Comparison of ENCODE assay signal across 10 mouse cellular contexts in genomic region chr7:118402576-118403022, GRCm38 (mm10). TPM values are rescaled to one million over a fixed set of nuclear protein-coding genes. Genes with fewer than 3 reads are reported as not detected.
DNase-seq lines count a peak whose midpoint lies in the region; ATAC-seq lines count a peak whose summit lies in the region.
"Had no signal": no experiment of that assay in that cellular context is flagged by ENCODE, and none has a peak within 500 bp of the region (broad histone marks: within the 10 kb centered on the region; RNA-seq: fewer than 3 reads in every experiment).

No protein-coding gene starts in this region.

- 61% methylated on average over 3 of the region's 3 CpGs for WGBS in hindbrain, embryonic 15.5 days
- WGBS in neural tube, embryonic 14.5 days: 67% methylated on average over 3 of the region's 3 CpGs

- H3K4me3 ChIP-seq in megakaryocyte, embryonic 14.5 days (replicated peaks): peak overlapping the region; percentile 34
- H3K4me3 ChIP-seq in hindbrain, embryonic 15.5 days: no peak overlapping the region
- no peak overlapping the region for H3K4me3 ChIP-seq in neural tube, embryonic 14.5 days (ENCODE audit: low read depth, low read length)

- DNase-seq in cerebellum, postnatal 14 days: peak; percentile 28 to 35
- DNase-seq in frontal cortex, postnatal 14 days (ENCODE audit: low spot score in 2 of 2): no peak
- no peak for DNase-seq in thymus, postnatal 4 days
- DNase-seq: heart, postnatal 10 days; right cerebral cortex, postnatal 4 days had no signal

- no peak overlapping the region for H3K9ac ChIP-seq in hindbrain, embryonic 15.5 days
- no peak overlapping the region for H3K9ac ChIP-seq in neural tube, embryonic 14.5 days (replicated peaks; ENCODE audit: low read depth, low read length)

- H3K27ac ChIP-seq in hindbrain, embryonic 15.5 days (replicated peaks): 0 out of 2 replicates have a peak overlapping the region, but pooled peaks have one; percentile 13
- no peak overlapping the region for H3K27ac ChIP-seq in neural tube, embryonic 14.5 days (ENCODE audit: low read depth, low read length)

- no peaks in the 10 kb centered on the region for H3K4me1 ChIP-seq in megakaryocyte, embryonic 14.5 days
- peaks cover 9% of the 10 kb centered on the region; the same call in 1 of the 2 replicates for H3K4me1 ChIP-seq in hindbrain, embryonic 15.5 days (replicated peaks)
- H3K4me1 ChIP-seq in neural tube, embryonic 14.5 days (ENCODE audit: control insufficient read depth, insufficient read depth, low read length): no peaks in the 10 kb centered on the region

- H3K9me3 ChIP-seq in megakaryocyte, embryonic 14.5 days: no peaks in the 10 kb centered on the region
- no peaks in the 10 kb centered on the region for H3K9me3 ChIP-seq in hindbrain, embryonic 15.5 days
- H3K9me3 ChIP-seq in neural tube, embryonic 14.5 days (ENCODE audit: control insufficient read depth, low read length): no peaks in the 10 kb centered on the region

- H3K36me3 ChIP-seq in megakaryocyte, embryonic 14.5 days (replicated peaks; ENCODE audit: low read length): no peaks in the 10 kb centered on the region
- H3K36me3 ChIP-seq in hindbrain, embryonic 15.5 days: no peaks in the 10 kb centered on the region
- H3K36me3 ChIP-seq in neural tube, embryonic 14.5 days (ENCODE audit: control insufficient read depth, insufficient read depth, low read length): no peaks in the 10 kb centered on the region

- peaks cover 24% of the 10 kb centered on the region for H3K27me3 ChIP-seq in megakaryocyte, embryonic 14.5 days (replicated peaks)
- H3K27me3 ChIP-seq in hindbrain, embryonic 15.5 days: no peaks in the 10 kb centered on the region
- H3K27me3 ChIP-seq in neural tube, embryonic 14.5 days (ENCODE audit: control insufficient read depth, insufficient read depth, low read length): no peaks in the 10 kb centered on the region

- no peak overlapping the region for H3K4me2 ChIP-seq in hindbrain, embryonic 15.5 days
- H3K4me2 ChIP-seq in neural tube, embryonic 14.5 days (ENCODE audit: low read depth, low read length): no peak overlapping the region

- ATAC-seq in megakaryocyte, adult 5-6 weeks (ENCODE audit: poor library complexity, severe bottlenecking): no peak
- peak; percentile 73 for ATAC-seq in hindbrain, embryonic 15.5 days (ENCODE audit: low FRiP score, low read depth)
- peak; percentile 60; the same call in 1 of the 2 replicates for ATAC-seq in neural tube, embryonic 14.5 days (ENCODE audit: low read depth)
- ATAC-seq in monocyte, adult 5-6 weeks (replicated peaks; ENCODE audit: insufficient number of reproducible peaks, low FRiP score, low TSS enrichment, poor library complexity, severe bottlenecking): no peak

RNA-seq across cellular contexts. Expression of gene Syt17, which starts 45.4 kb away (rescaled TPM):
- not detected in 2 replicates for polyA plus RNA-seq in megakaryocyte, embryonic 14.5 days (2012; ENCODE audit: insufficient read depth, low replicate concordance)
- total RNA-seq in megakaryocyte, adult 5-6 weeks (2015): not detected in 2 replicates
- total RNA-seq in megakaryocyte, adult 5-6 weeks (2017): not detected in 2 replicates
- polyA plus RNA-seq in hindbrain, embryonic 15.5 days (2015; fragmentation: Nextera tagmentation; extraction: Ambion mirVana): 21.3 and 21.9 TPM in 2 replicates
- 14.8 and 18.3 TPM in 2 replicates for polyA plus RNA-seq in neural tube, embryonic 14.5 days (2014; fragmentation: Nextera tagmentation; extraction: Ambion mirVana)
- not detected in 3 replicates for total RNA-seq in monocyte, adult 5-6 weeks (2017)

Comparison
In these comparisons a context has a peak if more than half of its experiments do, and no peak if none do; other contexts are left out.
1. ATAC-seq: peak in hindbrain, embryonic 15.5 days (single experiment) and neural tube, embryonic 14.5 days (single experiment); none in megakaryocyte, adult 5-6 weeks (single experiment) and monocyte, adult 5-6 weeks (single experiment).
2. DNase-seq: peak in cerebellum, postnatal 14 days (2 of 2); none in frontal cortex, postnatal 14 days (0 of 2) and thymus, postnatal 4 days (single experiment).
3. RNA of gene Syt17, which starts 45.4 kb away (polyA plus RNA-seq): 21.3 to 21.9 TPM in hindbrain, embryonic 15.5 days and 14.8 to 18.3 TPM in neural tube, embryonic 14.5 days; not detected in megakaryocyte, embryonic 14.5 days; every median in the first group is over 10 times any median in the second.